In the genomic region with DNA sequence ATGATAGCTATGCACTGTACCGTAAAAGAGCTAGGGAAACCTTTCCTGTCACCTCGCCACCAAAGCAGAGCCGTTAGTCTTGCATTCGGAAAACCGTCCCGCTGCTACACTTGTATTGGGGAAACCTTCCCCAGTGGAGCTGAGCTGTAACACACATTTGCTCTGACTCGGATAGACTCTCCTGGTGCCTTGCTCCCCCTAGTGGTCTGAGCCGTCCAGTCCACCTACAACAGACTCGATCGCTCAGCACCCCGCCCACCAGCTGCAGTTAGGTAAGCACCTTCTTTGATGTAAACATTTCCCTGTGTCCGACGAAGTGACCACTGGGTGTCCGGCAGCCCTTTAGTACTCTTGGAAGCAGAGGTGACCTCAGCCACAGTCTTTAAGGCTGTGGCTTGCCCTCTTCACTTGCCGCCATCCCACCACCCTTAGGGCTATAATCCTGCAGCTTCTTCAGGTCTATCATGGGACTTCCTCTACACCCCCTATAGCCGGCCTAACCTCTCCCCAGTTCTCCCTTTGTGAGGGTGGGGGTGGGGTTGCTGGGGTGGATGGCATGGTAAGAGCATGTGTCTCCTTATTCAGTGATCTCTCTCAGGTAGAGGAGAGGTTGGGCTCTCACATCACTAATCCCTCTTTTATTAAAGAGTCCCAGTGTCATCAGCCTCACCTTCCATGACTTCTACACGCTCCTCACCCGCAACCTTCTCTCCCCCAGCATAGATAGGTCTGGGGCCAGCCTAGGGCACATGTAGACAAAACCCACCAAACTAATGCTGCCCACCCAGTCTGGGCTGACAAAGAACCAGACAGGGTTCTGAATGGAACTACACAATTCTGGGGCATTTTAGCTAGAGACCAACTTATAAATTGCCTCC, we compare ENCODE assay signal across 8 mouse cellular contexts. TPM values are rescaled to one million over a fixed set of nuclear protein-coding genes. Genes with fewer than 3 reads are reported as not detected.
DNase-seq lines count a peak whose midpoint lies in the region; ATAC-seq and TF ChIP-seq lines count a peak whose summit lies in the region.

No protein-coding gene starts in this region.

- no peak for TF ChIP-seq POLR2A in ES-Bruce4 (IDR thresholded peaks at IDR 0.05; ENCODE audit: insufficient read depth, low read length)

- 12% methylated on average over 18 of the region's 18 CpGs for WGBS in forebrain, embryonic 13.5 days
- 9% methylated on average over 18 of the region's 18 CpGs for WGBS in liver, embryonic 15.5 days (ENCODE audit: insufficient replicate concordance)
- 14% methylated on average over 18 of the region's 18 CpGs for WGBS in neural tube, embryonic 13.5 days

- peak overlapping the region; percentile 46 for H3K4me2 ChIP-seq in forebrain, embryonic 13.5 days
- H3K4me2 ChIP-seq in liver, embryonic 15.5 days, result peak overlapping the region; percentile 50
- peak overlapping the region; percentile 50 for H3K4me2 ChIP-seq in neural tube, embryonic 13.5 days

- H3K36me3 ChIP-seq in ES-Bruce4 (ENCODE audit: control insufficient read depth, insufficient read depth, low read length, poor library complexity, severe bottlenecking), result no peaks in the 10 kb centered on the region
- no peaks in the 10 kb centered on the region for H3K36me3 ChIP-seq in forebrain, embryonic 13.5 days (ENCODE audit: poor library complexity, severe bottlenecking)
- H3K36me3 ChIP-seq in liver, embryonic 15.5 days (replicated peaks), result no peaks in the 10 kb centered on the region
- H3K36me3 ChIP-seq in neural tube, embryonic 13.5 days, result no peaks in the 10 kb centered on the region

- TF ChIP-seq EP300 in ES-Bruce4 (IDR thresholded peaks at IDR 0.05; ENCODE audit: insufficient read depth, low read depth, low read length), result no peak

- no peak overlapping the region for H3K27ac ChIP-seq in ES-Bruce4 (ENCODE audit: insufficient read depth, low read length)
- no peak overlapping the region for H3K27ac ChIP-seq in forebrain, embryonic 13.5 days
- H3K27ac ChIP-seq in liver, embryonic 15.5 days (replicated peaks), result no peak overlapping the region
- no peak overlapping the region for H3K27ac ChIP-seq in neural tube, embryonic 13.5 days (replicated peaks)

- no peaks in the 10 kb centered on the region for H3K4me1 ChIP-seq in ES-Bruce4 (ENCODE audit: control insufficient read depth, insufficient read depth, low read length)
- H3K4me1 ChIP-seq in forebrain, embryonic 13.5 days, result peaks cover 3% of the 10 kb centered on the region; the same call in 1 of the 2 replicates
- H3K4me1 ChIP-seq in liver, embryonic 15.5 days (replicated peaks), result peaks cover 8% of the 10 kb centered on the region
- H3K4me1 ChIP-seq in neural tube, embryonic 13.5 days (replicated peaks), result peaks cover 7% of the 10 kb centered on the region

- peak; percentile 96 for ATAC-seq in cerebellum, adult (ENCODE audit: insufficient number of reproducible peaks, low FRiP score, low TSS enrichment)
- peak; percentile 94 for ATAC-seq in forebrain, embryonic 13.5 days
- peak; percentile 60; the same call in 1 of the 2 replicates for ATAC-seq in liver, embryonic 15.5 days (ENCODE audit: insufficient read depth)
- peak; percentile 96 for ATAC-seq in neural tube, embryonic 13.5 days (ENCODE audit: low read depth)

- TF ChIP-seq CTCF in ES-Bruce4 (IDR thresholded peaks at IDR 0.05; ENCODE audit: low read depth, low read length), result peak; percentile 98

- DNase-seq in heart, postnatal 10 days, result peak; percentile 75 to 83
- DNase-seq in kidney, postnatal 4 days, result peak; percentile 84 to 89
- peak; percentile 76 for DNase-seq in telencephalon, adult 2 months (ENCODE audit: low read depth, low spot score)

- no peak overlapping the region for H3K4me3 ChIP-seq in ES-Bruce4 (ENCODE audit: low read depth, low read length)
- no peak overlapping the region for H3K4me3 ChIP-seq in forebrain, embryonic 13.5 days
- H3K4me3 ChIP-seq in liver, embryonic 15.5 days (replicated peaks), result no peak overlapping the region
- H3K4me3 ChIP-seq in neural tube, embryonic 13.5 days, result no peak overlapping the region

- H3K9me3 ChIP-seq in ES-Bruce4 (replicated peaks; ENCODE audit: control insufficient read depth, insufficient read depth, low read length, poor library complexity, severe bottlenecking), result peaks cover 18% of the 10 kb centered on the region; the same call in 1 of the 2 replicates
- H3K9me3 ChIP-seq in forebrain, embryonic 13.5 days (replicated peaks), result no peaks in the 10 kb centered on the region
- H3K9me3 ChIP-seq in liver, embryonic 15.5 days (replicated peaks), result no peaks in the 10 kb centered on the region
- H3K9me3 ChIP-seq in neural tube, embryonic 13.5 days, result 0 out of 2 replicates have a peak, but pooled peaks cover 3% of the 10 kb centered on the region

- H3K9ac ChIP-seq in ES-Bruce4 (ENCODE audit: low read depth, poor library complexity, severe bottlenecking), result no peak overlapping the region
- H3K9ac ChIP-seq in forebrain, embryonic 13.5 days, result no peak overlapping the region
- H3K9ac ChIP-seq in liver, embryonic 15.5 days, result no peak overlapping the region
- peak overlapping the region; percentile 53; the same call in 1 of the 2 replicates for H3K9ac ChIP-seq in neural tube, embryonic 13.5 days

- no peaks in the 10 kb centered on the region for H3K27me3 ChIP-seq in ES-Bruce4 (ENCODE audit: control insufficient read depth, insufficient read depth, low read length, poor library complexity, severe bottlenecking)
- no peaks in the 10 kb centered on the region for H3K27me3 ChIP-seq in forebrain, embryonic 13.5 days
- no peaks in the 10 kb centered on the region for H3K27me3 ChIP-seq in liver, embryonic 15.5 days
- H3K27me3 ChIP-seq in neural tube, embryonic 13.5 days, result no peaks in the 10 kb centered on the region

- intact Hi-C loops in heart, postnatal 10 days (cut with DNase I), result loop anchor here (5.0 kb wide), 3 partner anchors 37 to 167 kb away; a partner anchor contains a TSS

RNA-seq across cellular contexts. Expression of a gene that starts 11.5 kb away (rescaled TPM):
- polyA plus RNA-seq in ES-Bruce4 (2011; ENCODE audit: insufficient read depth, insufficient read length, low read depth, missing spikeins), result not detected in 2 replicates
- not detected in 2 replicates for polyA plus RNA-seq in forebrain, embryonic 13.5 days (2015; fragmentation: Nextera tagmentation; extraction: Ambion mirVana)
- total RNA-seq in heart, postnatal 10 days (2021), result not detected
- not detected in 2 replicates for polyA plus RNA-seq in liver, embryonic 15.5 days (2015; fragmentation: Nextera tagmentation; extraction: Ambion mirVana)
- polyA plus RNA-seq in neural tube, embryonic 13.5 days (2015; fragmentation: Nextera tagmentation; extraction: Ambion mirVana), result not detected in 2 replicates

RNA-seq across cellular contexts. Expression of a gene that starts 24.0 kb away (rescaled TPM):
- polyA plus RNA-seq in ES-Bruce4 (2011; ENCODE audit: insufficient read depth, insufficient read length, low read depth, missing spikeins), result 0.24 TPM in 1 of 2 replicates, not detected in the other
- 155 and 172 TPM in 2 replicates for polyA plus RNA-seq in forebrain, embryonic 13.5 days (2015; fragmentation: Nextera tagmentation; extraction: Ambion mirVana)
- total RNA-seq in heart, postnatal 10 days (2021), result 1 to 10 TPM; 1.4 to 1.9 TPM
- 89.4 and 102 TPM in 2 replicates for polyA plus RNA-seq in liver, embryonic 15.5 days (2015; fragmentation: Nextera tagmentation; extraction: Ambion mirVana)
- 137 and 148 TPM in 2 replicates for polyA plus RNA-seq in neural tube, embryonic 13.5 days (2015; fragmentation: Nextera tagmentation; extraction: Ambion mirVana)

RNA-seq across cellular contexts. Expression of a gene that starts 43.0 kb away (rescaled TPM):
- polyA plus RNA-seq in ES-Bruce4 (2011; ENCODE audit: insufficient read depth, insufficient read length, low read depth, missing spikeins), result 98.4 and 103 TPM in 2 replicates
- polyA plus RNA-seq in forebrain, embryonic 13.5 days (2015; fragmentation: Nextera tagmentation; extraction: Ambion mirVana), result 36.9 and 43.5 TPM in 2 replicates
- 10 to 100 TPM; 56.9 to 64.3 TPM for total RNA-seq in heart, postnatal 10 days (2021)
- 20.0 and 22.8 TPM in 2 replicates for polyA plus RNA-seq in liver, embryonic 15.5 days (2015; fragmentation: Nextera tagmentation; extraction: Ambion mirVana)
- 53.0 and 57.4 TPM in 2 replicates for polyA plus RNA-seq in neural tube, embryonic 13.5 days (2015; fragmentation: Nextera tagmentation; extraction: Ambion mirVana)

Comparison
In these comparisons a context has a peak if more than half of its experiments do, and no peak if none do; other contexts are left out.
1. RNA of a gene that starts 24.0 kb away (polyA plus RNA-seq): 155 to 172 TPM in forebrain, embryonic 13.5 days, 137 to 148 TPM in neural tube, embryonic 13.5 days and 89.4 to 102 TPM in liver, embryonic 15.5 days; 0.24 TPM in ES-Bruce4; every median in the first group is over 10 times any median in the second.
2. Peak in every context shown above with its lines, with median percentiles within 50 percentile points of each other: ATAC-seq, H3K4me2 ChIP-seq and DNase-seq.